Mouse (Mus musculus): ENCODE data around the gene Dennd5a. TPM values are rescaled to one million over a fixed set of nuclear protein-coding genes. Genes with fewer than 3 reads are reported as not detected.
"Not testable (repeated sequence)": the region's sequence is repeated elsewhere in the genome, so short reads cannot be mapped to it uniquely, and the experiment has no call there.

The Dennd5a gene
- 100 to 1,000 TPM; 144 to 148 TPM for total RNA-seq (2021)

DNA sequence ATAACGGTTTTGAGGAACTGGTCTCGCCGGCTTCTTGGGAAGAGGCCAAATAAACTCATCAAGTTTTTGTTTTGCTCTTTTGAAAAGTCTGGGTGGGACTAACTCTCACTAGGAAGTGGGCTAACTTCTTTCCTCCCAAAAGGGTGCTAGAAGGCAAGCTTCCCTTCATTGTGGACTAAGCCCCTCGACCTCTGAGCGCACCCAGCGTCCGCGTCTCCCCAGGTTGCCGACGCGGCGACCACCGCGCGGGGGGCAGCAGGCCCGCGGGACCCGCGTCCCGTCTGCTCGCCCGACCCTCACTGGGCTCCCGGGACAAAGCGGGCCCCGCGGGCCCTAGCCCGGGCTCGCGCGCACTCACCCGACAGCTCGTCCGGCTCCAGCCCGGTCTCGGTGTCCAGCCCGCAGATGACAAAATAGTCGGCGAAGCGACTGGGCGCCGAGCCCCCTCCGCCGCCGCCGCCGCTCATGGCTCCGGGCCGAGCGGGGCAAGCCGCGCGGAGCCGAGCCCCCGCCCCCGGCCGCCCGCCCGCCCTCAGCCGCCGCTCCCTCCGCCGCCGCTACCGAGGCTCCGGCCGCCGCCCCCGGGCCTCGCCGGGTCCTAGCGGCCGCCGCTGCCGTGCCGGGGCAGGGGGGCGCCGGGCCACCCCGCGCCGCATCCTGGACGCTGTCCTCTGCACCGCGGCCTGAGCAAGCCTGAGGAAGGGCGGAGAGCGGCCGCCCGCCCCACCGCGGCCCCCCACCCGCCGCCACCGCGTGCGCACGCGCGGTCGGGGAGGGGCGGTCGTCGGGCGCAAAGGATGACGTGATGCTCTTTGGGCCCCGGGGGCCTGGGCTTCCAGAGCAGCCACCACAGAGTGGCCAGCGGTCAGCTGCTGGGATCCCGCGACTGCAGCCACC is at the start of gene Dennd5a:
Gene Dennd5a (minus strand): TSS at position 755 of the 897 bp plus-strand sequence.
- peak; percentile 73 for DNase-seq (ENCODE audit: low spot score)
- intact Hi-C loops (cut with DNase I) = no loop called here

DNA sequence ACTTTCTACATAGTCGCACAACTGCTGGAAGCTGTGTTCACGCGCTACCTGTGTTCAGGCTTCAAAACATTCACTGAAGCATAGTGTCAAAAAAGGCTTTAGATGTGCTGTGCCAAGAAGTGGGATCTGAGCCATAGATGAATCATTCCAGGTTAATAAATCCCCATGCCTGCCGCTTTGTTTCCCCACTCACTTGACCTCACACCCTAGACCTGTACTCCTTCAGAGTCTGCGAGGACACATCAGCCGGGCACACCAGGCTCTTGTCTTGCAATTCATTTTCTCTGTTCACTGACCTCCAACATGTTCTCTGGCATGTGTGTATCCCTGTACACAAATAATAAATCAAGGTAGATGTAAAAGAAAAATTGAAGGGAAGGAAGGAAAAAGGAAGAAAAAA is 48.8 kb upstream of the Dennd5a start:
- intact Hi-C loops (cut with DNase I) = no loop called here
- DNase-seq (ENCODE audit: low spot score) = no peak

DNA sequence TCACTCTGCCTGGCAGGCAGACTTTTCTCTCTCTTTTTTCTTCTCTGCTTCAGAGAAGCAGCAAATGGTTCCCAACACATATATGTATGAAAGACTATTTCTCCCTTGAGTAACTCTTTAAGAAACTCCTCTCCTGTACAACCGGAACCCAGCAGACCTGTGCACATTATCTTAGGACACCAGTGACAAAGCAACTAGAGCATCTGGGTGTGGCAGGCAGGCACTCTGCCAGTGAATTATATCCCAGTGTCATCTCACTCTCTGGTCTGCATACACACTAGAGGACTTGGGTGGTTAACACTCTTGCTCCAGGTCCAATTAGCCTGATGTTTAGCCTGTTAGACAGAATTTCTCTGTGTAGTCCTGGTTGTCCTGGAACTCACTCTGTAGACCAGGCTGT is 48.2 kb upstream of the Dennd5a start:
- intact Hi-C loops (cut with DNase I) = no loop called here
- no peak for DNase-seq (ENCODE audit: low spot score)

DNA sequence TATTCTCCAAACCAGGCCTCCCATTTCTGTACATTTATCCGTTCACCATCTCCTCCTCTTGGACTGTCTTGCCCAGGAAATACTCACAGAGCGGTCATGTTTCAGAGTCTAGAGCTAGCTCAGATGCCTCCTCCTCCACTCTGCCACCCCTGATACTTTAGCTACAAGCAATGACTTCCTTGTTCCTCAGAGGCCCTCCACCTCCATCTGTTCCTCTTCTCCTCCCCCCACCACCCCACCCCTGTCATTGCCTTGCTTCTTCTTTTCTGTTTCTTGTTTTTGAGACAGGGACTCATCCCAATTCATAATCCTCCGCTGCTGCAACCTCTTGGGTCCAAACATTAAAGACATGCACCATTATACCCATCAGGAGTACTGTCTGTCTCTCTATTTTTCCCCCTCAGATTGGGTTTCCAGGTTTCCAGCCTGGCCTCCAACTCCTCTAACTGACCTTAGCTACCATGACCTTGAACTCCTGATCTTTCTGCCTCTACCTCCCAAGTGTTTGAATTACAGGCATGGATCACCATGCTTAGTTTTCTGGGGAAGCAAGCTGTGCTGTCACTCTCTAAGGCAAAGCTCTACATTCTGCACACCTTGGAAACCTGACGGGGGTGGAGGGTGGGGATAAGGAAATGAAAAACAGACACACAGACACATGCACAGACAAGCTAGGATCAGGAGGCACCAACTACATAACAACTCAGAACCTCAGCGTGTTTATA is 46.4 kb upstream of the Dennd5a start:
- no peak for DNase-seq (ENCODE audit: low spot score)
- intact Hi-C loops (cut with DNase I) = no loop called here

DNA sequence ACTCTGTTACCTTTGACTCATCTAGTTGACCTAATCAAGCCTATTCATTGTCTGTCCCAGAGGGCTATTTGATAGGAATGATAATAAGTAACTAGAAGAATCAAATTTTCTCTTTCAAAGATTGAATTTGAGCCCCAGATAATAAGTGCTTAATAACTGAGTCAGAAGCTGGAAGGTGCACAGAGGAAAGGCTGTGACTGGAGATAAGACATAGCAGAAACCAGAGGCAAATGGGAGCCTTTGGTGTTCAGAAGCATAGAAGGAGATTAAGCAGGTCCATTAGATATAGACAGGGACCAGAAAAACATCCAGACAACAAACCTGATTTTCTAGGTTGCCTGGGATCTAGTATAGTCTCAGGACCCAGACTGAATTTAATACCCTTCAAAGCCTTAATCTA is 45.7 kb upstream of the Dennd5a start:
- intact Hi-C loops (cut with DNase I) = no loop called here
- no peak for DNase-seq (ENCODE audit: low spot score)

DNA sequence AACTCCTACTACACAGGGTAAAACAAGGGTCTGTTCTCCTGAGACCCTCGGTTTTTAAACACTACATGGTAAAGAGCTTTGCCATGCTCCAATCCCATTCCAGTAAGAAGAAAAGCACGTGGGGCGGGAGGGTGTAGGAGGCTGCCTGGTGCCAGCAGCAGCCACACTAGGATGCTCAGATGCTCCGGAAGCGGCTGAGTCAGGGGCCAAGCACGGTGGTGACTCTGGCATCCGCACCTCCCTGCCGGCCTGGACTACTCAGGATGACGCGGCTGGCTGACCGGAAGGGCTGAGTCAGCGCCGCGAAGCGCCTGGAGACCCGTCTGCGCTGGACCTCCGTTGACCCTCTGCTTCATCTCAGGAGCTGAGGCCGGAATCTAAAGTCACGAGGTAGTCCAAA is 42.7 kb upstream of the Dennd5a start:
- DNase-seq (ENCODE audit: low spot score) = peak; percentile 21
- intact Hi-C loops (cut with DNase I) = no loop called here

DNA sequence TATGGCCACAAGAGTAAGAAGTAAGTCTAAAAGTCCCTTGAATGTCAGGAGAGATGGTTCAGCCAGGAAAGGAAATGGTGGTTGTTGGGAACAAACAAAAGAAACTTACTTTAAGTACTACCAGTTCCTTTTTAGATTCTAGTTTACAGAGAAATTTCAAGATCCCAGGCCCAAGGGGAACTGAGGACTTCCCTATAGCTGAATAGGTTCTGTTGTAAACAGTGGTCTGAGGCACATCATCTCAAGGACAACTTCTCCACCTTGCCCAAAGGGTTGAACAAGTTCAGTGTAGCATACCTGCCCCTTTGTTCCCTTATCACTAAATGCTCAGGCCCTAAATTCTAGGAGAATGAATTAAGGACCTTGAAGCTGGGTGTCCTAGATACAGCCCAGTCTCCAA is 41.8 kb upstream of the Dennd5a start:
- no peak for DNase-seq (ENCODE audit: low spot score)
- intact Hi-C loops (cut with DNase I) = no loop called here

DNA sequence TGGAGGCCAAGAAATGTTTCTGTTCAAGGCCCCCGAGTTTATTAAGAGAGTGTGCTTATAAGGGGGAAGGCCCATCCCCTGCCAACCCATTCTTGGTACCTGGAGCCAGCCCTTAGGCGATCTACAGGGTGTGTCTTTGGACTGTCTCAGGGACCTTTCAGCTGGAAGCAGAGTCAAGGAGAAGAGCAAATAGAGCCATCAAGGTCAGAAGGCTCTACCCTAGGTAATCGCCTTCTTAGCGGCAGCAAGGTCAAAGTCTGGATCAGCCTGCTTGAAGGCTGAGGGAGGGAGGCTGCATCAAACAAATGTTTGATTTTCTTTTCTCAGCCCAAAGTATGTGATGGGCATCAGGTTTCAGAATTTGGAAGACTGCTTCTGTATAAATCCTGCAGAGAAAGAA is 38.1 kb upstream of the Dennd5a start:
- intact Hi-C loops (cut with DNase I) = no loop called here
- DNase-seq (ENCODE audit: low spot score) = no peak

DNA sequence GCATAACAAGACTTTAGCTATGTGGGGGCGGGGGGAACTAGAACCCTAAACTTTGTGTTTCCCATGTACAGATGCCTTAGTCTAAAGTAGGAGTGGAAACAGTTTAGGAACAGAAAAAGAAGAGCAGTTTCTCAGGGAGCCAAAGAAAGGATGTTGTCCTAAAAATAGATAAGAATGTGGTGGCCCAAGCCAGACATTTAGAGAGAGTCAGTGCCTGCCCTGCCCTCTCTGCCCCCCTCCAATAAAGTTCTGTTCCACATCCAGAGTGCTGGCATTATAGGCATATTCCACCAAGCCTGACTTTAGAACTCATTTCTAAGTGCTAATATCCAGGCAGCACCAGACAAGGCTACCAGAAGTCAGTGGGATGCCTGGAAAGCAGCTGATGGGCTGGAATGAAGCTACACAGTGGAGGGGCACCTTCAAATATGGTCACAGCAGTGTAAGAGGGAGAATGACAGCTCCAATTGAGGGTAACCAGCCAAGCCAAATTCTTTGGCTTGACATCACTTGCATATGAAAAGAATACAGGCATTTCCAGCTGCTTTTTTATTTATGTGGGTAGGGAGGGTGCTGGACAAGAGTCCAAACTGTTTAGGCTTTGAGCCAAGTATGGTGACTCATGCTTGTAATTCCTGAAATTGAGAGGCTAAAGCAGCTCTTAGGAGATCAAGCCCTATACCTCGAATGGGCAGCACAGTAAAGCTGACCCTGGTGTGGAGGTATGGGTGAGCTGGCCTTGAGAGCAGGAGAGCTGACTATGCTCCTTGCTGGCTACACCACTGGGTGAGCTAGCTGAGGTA is 33.1 kb upstream of the Dennd5a start:
- intact Hi-C loops (cut with DNase I) = loop anchor here (2.0 kb wide), 1 partner anchor 67 kb away; the partner anchor contains the start of gene Zfp143
- DNase-seq (ENCODE audit: low spot score) = peak; percentile 20

DNA sequence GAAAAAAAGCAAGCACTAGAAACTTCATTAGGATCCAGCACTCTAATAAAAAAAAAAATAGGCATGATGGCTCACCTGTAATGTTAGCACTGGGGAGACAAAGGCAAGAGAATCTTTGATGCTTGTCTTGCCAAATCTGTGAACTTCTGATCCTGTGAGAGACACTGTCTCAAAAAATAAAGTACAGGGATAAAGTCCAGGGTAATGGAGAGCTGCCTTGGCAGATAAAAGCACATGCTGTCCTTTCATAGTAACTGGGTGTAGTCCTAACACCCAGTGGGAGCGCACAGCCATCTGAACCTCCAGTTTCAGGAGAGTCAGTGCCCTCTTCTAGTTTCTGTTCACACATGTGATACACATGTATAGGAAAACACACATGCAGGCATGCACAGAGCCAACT is 31.0 kb upstream of the Dennd5a start:
- intact Hi-C loops (cut with DNase I) = no loop called here

DNA sequence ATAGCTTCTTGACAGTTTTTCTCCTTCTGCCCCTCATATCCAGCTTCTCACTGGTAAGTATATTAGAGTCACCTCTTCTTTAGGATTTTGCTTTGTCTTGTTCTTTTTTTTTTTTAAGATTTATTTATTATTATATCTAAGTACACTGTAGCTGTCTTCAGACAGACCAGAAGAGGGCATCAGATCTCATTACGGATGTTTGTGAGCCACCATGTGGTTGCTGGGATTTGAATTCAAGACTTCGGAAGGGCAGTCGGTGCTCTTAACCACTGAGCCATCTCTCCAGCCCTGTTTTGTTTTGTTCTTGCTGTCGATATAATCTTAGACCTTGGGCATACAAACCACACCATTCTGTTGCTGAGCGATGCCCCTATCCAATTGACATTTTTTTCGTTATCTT is 26.5 kb upstream of the Dennd5a start, which contains the start of gene Tmem41b:
Gene Tmem41b (minus strand): TSS at position 155 of the 400 bp plus-strand sequence.
- intact Hi-C loops (cut with DNase I); DNase-seq (ENCODE audit: low spot score): not testable (repeated sequence)

More for the DNA sequence above, 31.0 kb upstream of the Dennd5a start:
- no peak for DNase-seq (ENCODE audit: low spot score)

DNA sequence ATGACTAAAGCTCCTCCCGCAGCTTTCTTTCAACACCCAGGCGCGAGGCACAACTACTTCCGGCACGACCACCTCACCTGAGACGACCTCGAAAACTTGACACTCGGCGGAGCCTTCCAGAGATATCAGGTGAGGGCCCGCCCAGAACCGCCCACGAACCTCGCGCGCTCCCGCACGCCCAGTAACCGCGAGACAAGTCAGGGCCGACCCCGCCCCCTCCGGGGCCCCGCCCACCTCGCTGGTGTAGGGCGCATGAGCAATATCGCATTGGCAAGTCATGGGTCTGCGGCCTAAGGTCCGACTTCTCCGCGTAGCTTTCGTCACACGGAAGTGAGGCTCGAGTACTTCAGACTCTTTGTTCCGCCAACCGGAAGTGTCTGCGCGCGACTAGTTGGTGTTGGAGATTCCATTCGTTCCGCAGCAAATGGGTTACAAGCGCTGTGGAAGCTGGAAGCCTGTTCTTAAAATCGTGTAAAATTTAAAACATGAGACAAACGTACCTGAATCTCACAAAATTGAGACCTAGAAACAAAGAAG is 25.9 kb upstream of the Dennd5a start:
- intact Hi-C loops (cut with DNase I) = no loop called here
- peak; percentile 99 for DNase-seq (ENCODE audit: low spot score)

DNA sequence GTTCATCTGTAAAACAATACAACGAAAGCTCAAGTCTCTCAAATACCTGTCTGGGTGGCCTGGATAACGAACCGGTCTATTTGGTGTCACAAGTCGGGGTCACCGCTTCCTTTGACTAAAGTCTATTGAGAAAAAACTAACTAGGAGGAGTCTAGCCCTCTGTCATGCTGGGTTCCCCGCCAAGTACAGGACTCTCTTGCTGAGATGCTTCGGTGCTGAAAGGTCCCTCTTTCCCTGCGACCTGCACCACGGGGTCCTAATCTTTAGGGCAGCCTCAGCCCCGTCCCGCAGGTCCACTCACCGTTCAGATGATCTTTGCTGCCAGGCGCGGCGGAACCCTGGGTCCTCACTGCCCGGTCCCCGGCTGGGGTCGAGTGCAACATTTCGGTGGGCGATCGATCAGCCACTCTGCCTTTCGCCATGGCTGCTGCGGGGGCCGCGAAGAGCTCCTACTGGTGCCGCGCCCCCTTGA is 25.4 kb upstream of the Dennd5a start:
- DNase-seq (ENCODE audit: low spot score) = no peak

DNA sequence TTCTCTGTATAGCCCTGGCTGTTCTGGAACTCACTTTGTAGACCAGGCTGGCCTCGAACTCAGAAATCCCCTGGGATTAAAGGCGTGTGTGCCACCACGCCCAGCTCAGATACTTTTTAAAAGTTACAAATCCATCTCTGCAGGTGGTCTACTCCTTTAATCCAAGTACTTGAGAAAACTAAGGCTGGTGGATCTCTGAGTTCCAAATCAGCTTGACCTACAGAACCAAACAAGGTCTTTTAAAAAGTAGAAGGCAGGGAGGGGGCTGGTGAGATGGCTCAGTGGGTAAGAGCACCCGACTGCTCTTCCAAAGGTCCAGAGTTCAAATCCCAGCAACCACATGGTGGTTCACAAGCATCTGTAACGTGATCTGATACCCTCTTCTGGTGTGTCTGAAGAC is 24.3 kb upstream of the Dennd5a start:
- intact Hi-C loops (cut with DNase I) = loop anchor here (2.0 kb wide), 1 partner anchor 34 kb away; the partner anchor contains the start of gene Ipo7
- DNase-seq (ENCODE audit: low spot score) = not testable (repeated sequence)

More for the DNA sequence above, 25.4 kb upstream of the Dennd5a start:
- intact Hi-C loops (cut with DNase I) = loop anchor here (2.0 kb wide), 1 partner anchor 33 kb away; the partner anchor contains the start of gene Ipo7

DNA sequence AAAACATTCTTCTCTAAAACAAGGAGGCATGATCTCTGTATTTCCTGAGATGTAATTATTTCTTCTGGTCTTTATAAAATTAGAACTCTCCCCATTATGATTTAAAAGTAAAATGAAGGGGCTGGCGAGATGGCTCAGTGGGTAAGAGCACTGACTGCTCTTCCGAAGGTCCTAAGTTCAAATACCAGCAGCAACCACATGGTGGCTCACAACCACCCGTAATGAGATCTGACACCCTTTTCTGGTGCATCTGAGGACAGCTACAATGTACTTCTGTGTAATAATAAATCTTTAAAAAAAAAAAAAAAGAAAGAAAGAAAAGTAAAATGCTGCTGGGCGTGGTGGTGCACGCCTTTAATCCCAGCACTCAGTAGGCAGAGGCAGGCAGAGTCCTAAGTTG is 16.9 kb upstream of the Dennd5a start:
- not testable (repeated sequence) for DNase-seq (ENCODE audit: low spot score)
- intact Hi-C loops (cut with DNase I) = loop anchor here (10.0 kb wide), 1 partner anchor 288 kb away; no protein-coding TSS in a partner anchor

DNA sequence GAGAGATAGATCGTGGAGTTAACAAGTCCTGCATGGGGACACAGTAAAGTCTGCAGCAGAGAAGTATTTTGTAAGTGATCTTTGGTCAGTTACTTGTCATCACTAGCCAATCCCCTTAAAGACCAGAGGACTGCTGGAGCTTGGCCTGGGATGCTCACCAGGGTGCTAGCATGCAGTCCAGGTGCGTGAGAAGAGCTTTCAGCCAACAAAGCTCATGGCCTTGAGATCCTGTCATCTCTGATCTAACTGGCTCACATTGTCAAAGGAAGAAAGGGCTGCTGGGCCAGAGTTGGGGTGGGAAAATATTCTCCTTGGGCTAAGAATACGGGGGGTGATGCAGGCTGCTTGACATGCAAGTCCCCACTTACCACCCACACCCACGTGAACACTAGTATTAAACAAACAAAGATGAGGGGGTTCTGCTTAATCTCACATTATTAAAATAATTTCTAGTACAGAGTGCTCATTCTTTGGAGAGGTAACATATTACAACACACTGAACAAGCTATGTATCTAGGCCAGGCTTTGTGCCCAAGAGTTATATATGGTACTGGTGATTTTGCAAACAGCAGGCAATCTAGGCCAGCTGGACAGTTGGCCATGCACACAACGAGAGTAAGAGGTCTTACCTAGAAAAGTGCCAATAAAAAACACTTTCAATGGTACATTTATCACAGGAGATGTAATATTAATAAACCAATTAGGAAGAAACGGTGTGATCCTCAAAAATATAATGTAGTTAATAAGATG is 15.9 kb upstream of the Dennd5a start:
- intact Hi-C loops (cut with DNase I) = loop anchor here (10.0 kb wide), 1 partner anchor 289 kb away; no protein-coding TSS in a partner anchor
- DNase-seq (ENCODE audit: low spot score) = no peak

DNA sequence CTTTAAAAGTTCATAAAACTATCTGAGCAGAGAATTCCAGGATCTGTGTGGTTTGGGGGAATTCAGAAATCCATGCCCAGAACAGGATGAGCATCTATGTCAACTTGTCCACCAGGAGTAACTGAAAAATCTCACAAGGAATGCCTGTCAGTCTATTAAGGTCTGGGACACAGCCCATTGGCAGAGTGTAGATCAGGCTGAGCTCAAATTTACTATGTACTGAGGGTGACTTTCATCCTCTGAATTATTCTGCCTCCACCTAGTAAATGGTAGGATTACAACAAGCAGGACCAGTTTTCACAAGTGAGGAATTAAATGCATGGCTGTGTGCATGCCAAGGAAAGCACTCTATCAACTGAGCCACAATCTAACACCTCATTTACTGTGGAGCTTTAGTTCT is 9.3 kb upstream of the Dennd5a start:
- intact Hi-C loops (cut with DNase I) = no loop called here

DNA sequence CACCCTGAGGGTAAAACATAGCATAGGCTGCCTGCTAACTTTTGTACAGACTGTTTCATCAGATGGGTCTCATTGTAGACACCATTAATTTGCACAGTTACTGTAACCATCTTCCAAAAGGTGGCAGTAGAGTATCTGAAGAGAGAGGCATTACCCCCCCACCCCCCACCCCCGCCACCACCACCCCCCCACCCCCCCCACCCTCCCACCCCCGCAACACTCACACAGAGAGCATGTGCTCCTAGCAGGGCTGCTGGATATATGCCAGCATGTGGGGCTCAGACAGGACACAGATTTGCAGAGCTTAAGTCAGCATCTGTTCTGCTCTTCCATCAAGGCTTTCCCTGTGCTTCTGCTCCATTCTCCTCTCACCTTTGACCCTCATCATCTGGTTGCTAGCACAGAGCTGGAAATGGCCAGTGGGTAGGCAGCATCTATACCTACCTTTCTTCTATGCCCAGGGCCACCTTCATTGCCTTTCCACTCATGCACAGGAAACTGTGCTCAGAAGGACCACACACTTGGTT is 8.7 kb upstream of the Dennd5a start:
- DNase-seq (ENCODE audit: low spot score) = no peak
- intact Hi-C loops (cut with DNase I) = no loop called here

More for the DNA sequence above, 9.3 kb upstream of the Dennd5a start:
- no peak for DNase-seq (ENCODE audit: low spot score)
